Mouse (Mus musculus) limb, embryonic 12.5 days (tissue): Measurements from ENCODE around the gene Tuba1c. TPM values are rescaled to one million over a fixed set of nuclear protein-coding genes. Genes with fewer than 3 reads are reported as not detected.

ENCODE experiments used
- ATAC-seq: fragments of 200-750 bp; cut with Nextera tagmentation; 2 replicates; pipeline ENCODE4 v1.8.0; 2017; ENCODE audit warnings: low read depth, moderate TSS enrichment; ENCODE audit not compliant: insufficient number of reproducible peaks, insufficient read depth, low FRiP score, low TSS enrichment
- H3K27ac ChIP-seq: fragments of 300-500 bp; sonication (generic); 2 replicates; pipeline ENCODE4 v1.5.1; 2016; ENCODE audit warnings: mild to moderate bottlenecking, moderate library complexity
- H3K27me3 ChIP-seq: fragments of 300-500 bp; sonication (generic); 2 replicates; pipeline ENCODE4 v1.6.1; 2016; ENCODE audit warnings: mild to moderate bottlenecking, moderate library complexity
- H3K36me3 ChIP-seq: fragments of 300-500 bp; sonication (generic); 2 replicates; pipeline ENCODE4 v1.6.1; 2016; ENCODE audit warnings: mild to moderate bottlenecking, moderate library complexity
- H3K4me1 ChIP-seq: fragments of 300-500 bp; sonication (generic); replicated peaks from 2 replicates; pipeline ENCODE4 v1.6.1; 2016
- H3K4me2 ChIP-seq: fragments of 300-500 bp; sonication (generic); 2 replicates; pipeline ENCODE4 v1.6.1; 2016; ENCODE audit warnings: mild to moderate bottlenecking, moderate library complexity
- H3K4me3 ChIP-seq: fragments of 300-500 bp; sonication (generic); replicated peaks from 2 replicates; pipeline ENCODE4 v1.5.1; 2016; ENCODE audit warnings: mild to moderate bottlenecking
- H3K9ac ChIP-seq: fragments of 300-500 bp; sonication (generic); replicated peaks from 2 replicates; pipeline ENCODE4 v1.6.1; 2016; ENCODE audit warnings: mild to moderate bottlenecking, moderate library complexity
- H3K9me3 ChIP-seq: fragments of 300-500 bp; sonication (generic); 2 replicates; pipeline ENCODE4 v1.6.1; 2016; ENCODE audit warnings: mild to moderate bottlenecking, moderate library complexity
- WGBS: fragments of 180-500 bp; shearing (Covaris S2); methylation state at CpG from one replicate; pipeline ENCODE4 v1.1.7; 2016; 5-methylcytosine and 5-hydroxymethylcytosine counted together
- microRNA-seq: library from miRNA; unstranded; fragments of <30 nt; microRNA quantifications from one replicate; pipeline ENCODE4, GENCODE M21; 2017
- polyA plus RNA-seq: library from polyadenylated mRNA; unstranded; fragments of >200 nt; fragmentation: Nextera tagmentation; extraction: Ambion mirVana; gene quantifications from 2 replicates; pipeline ENCODE4 v1.2.1, GENCODE M21; 2016

Tuba1c gene
- polyA plus RNA-seq, 1 experiment from 2014 or later = 128 TPM

GRCm38 (mm10) chr15:99084618-99085017 lies 54.9 kb downstream of the Tuba1c start:
- H3K4me2 ChIP-seq = peak overlapping the region; percentile 26; the same call in 1 of the 2 replicates
- H3K4me3 ChIP-seq = peak overlapping the region; percentile 12; the same call in 1 of the 2 replicates
- WGBS = 7% methylated on average over 19 of the region's 19 CpGs

GRCm38 (mm10) chr15:99085997-99086396 lies 56.3 kb downstream of the Tuba1c start:
- no peak overlapping the region for H3K9ac ChIP-seq
- H3K4me3 ChIP-seq = no peak overlapping the region
- peaks cover 3% of the 10 kb centered on the region; the same call in 1 of the 2 replicates for H3K9me3 ChIP-seq
- no peak overlapping the region for H3K27ac ChIP-seq
- peaks cover 25% of the 10 kb centered on the region for H3K36me3 ChIP-seq
- no peak for ATAC-seq
- peaks cover 14% of the 10 kb centered on the region for H3K4me1 ChIP-seq
- whole genome bisulfite sequencing = 63% methylated on average over 4 of the region's 4 CpGs
- no peak overlapping the region for H3K4me2 ChIP-seq
- H3K27me3 ChIP-seq = peaks cover 89% of the 10 kb centered on the region

More at GRCm38 (mm10) chr15:99084618-99085017, 54.9 kb downstream of the Tuba1c start:
- Histone ChIP-seq H3K9me3 (peaks cover 3% of the 10 kb centered on the region; the same call in 1 of the 2 replicates), H3K36me3 (peaks cover 35% of the 10 kb centered on the region), H3K4me1 (peaks cover 14% of the 10 kb centered on the region), H3K9ac (no peak overlapping the region), H3K27ac (no peak overlapping the region), H3K27me3 (peaks cover 75% of the 10 kb centered on the region)
- ATAC-seq = no peak

GRCm38 (mm10) chr15:99087253-99088075 lies 57.8 kb downstream of the Tuba1c start, which contains the start of gene C1ql4:
C1ql4 (minus strand) TSS chr15:99087817.
- peak within 1 kb of the TSS; percentile 35; the same call in 1 of the 2 replicates for H3K9ac ChIP-seq
- no peak for ATAC-seq
- H3K4me1 ChIP-seq = peaks cover 14% of the 10 kb centered on the region

More at GRCm38 (mm10) chr15:99087253-99088075, 57.8 kb downstream of the Tuba1c start, which contains the start of gene C1ql4:
- peaks cover 3% of the 10 kb centered on the region; the same call in 1 of the 2 replicates for H3K9me3 ChIP-seq
- H3K27me3 ChIP-seq = peaks cover 100% of the 10 kb centered on the region
- H3K4me3 ChIP-seq = peak within 1 kb of the TSS; percentile 30
- peaks cover 11% of the 10 kb centered on the region for H3K36me3 ChIP-seq
- H3K27ac ChIP-seq = no peak within 1 kb of the TSS
- peak within 1 kb of the TSS; percentile 50 for H3K4me2 ChIP-seq
- WGBS = 9% methylated on average over 60 of the region's 60 CpGs

Small RNAs within 50 kb of the gene (microRNA-seq; reads per million reads assigned to microRNA genes)
- 1.2 reads per million for gene Mir6960

Other genes with a start within 250 kb of the Tuba1c start
- not detected in 2 replicates for gene Wnt1, start 240.0 kb upstream of the Tuba1c start, polyA plus RNA-seq
- gene Ddn, start 220.4 kb upstream of the Tuba1c start, polyA plus RNA-seq = 0.23 TPM in 1 of 2 replicates, not detected in the other
- gene Prkag1, start 198.4 kb upstream of the Tuba1c start, polyA plus RNA-seq = 81.4 and 88.4 TPM in 2 replicates
- 13.0 and 14.4 TPM in 2 replicates for gene Kmt2d, start 158.7 kb upstream of the Tuba1c start, polyA plus RNA-seq
- 23.9 and 25.8 TPM in 2 replicates for gene Rhebl1, start 135.4 kb upstream of the Tuba1c start, polyA plus RNA-seq
- 0.52 and 0.74 TPM in 2 replicates for gene Dhh, start 131.4 kb upstream of the Tuba1c start, polyA plus RNA-seq
- gene Lmbr1l, start 111.7 kb upstream of the Tuba1c start, polyA plus RNA-seq = 23.4 and 24.1 TPM in 2 replicates
- 1,691 and 1,695 TPM in 2 replicates for gene Tuba1b, start 95.3 kb upstream of the Tuba1c start, polyA plus RNA-seq
- not detected in 2 replicates for gene Gm49450, start 76.3 kb upstream of the Tuba1c start, polyA plus RNA-seq
- gene Tuba1a, start 76.2 kb upstream of the Tuba1c start, polyA plus RNA-seq = 1,314 and 1,328 TPM in 2 replicates
- gene Prph, start 25.3 kb downstream of the Tuba1c start, polyA plus RNA-seq = 0.19 and 5.1 TPM in 2 replicates
- 39.5 and 47.1 TPM in 2 replicates for gene Troap, start 44.7 kb downstream of the Tuba1c start, polyA plus RNA-seq
- 0.19 TPM in 1 of 2 replicates, not detected in the other for gene C1ql4, start 57.9 kb downstream of the Tuba1c start, polyA plus RNA-seq
- 1.2 and 1.7 TPM in 2 replicates for gene Dnajc22, start 63.3 kb downstream of the Tuba1c start, polyA plus RNA-seq
- gene Spats2, start 96.0 kb downstream of the Tuba1c start, polyA plus RNA-seq = 78.7 and 79.2 TPM in 2 replicates
- gene Kcnh3, start 195.0 kb downstream of the Tuba1c start, polyA plus RNA-seq = 0.13 and 0.24 TPM in 2 replicates
- 154 and 158 TPM in 2 replicates for gene Mcrs1, start 222.1 kb downstream of the Tuba1c start, polyA plus RNA-seq